Mouse (Mus musculus) spleen, adult 2 months (tissue): ENCODE data around the gene Espn.

ENCODE experiments used
- CTCF ChIP-seq: fragments of 200-500 bp; IDR thresholded peaks from 2 replicates; pipeline ENCODE4 v1.5.1; 2011; ENCODE audit warnings: mild to moderate bottlenecking, inconsistent platforms; ENCODE audit not compliant: insufficient read depth, insufficient read length, insufficient replicate concordance; ENCODE audit errors: extremely low read depth
- POLR2A ChIP-seq: fragments of 200-500 bp; IDR thresholded peaks from 2 replicates; pipeline ENCODE4 v1.6.1; 2011; ENCODE audit warnings: low read depth, low read length, inconsistent platforms

DNA sequence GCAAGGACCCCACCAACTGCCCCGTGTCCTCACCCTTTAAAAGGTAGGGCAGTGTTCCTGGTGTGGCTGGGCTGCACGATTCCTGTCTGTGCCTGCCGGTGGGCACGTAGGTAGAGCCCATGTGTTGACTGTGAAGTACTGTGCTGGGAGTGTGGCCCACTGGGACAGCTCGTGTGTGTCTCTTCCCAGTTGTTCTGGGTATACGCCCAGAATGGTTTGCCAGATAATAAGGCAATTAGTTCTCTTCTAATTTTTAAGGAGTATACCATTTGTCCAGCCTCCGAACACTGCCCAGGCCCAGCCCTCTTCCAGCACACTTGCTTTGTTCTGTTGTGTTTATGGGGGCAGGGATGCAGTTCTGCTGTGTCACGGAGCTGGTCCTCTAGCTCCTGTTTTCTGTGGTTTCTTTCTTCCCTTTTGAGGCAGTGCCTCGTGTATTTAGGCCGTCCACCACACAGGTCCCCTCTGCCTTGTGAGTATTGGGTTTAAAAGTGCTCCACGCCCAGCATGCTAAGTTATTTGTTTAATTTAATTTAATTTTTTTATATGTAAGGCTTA lies 38.0 kb upstream of the Espn start:
- TF ChIP-seq CTCF (no peak), POLR2A (no peak)
